Mouse (Mus musculus): ENCODE measurements around the gene Plekhg6. TPM values are rescaled to one million over a fixed set of nuclear protein-coding genes. Genes with fewer than 3 reads are reported as not detected.
A peak's percentile ranks its signal among the peaks of the same experiment; 100 is the strongest.

Gene Plekhg6
- polyA plus RNA-seq, 1 experiment from 2014 or later: 0.08 TPM

DNA sequence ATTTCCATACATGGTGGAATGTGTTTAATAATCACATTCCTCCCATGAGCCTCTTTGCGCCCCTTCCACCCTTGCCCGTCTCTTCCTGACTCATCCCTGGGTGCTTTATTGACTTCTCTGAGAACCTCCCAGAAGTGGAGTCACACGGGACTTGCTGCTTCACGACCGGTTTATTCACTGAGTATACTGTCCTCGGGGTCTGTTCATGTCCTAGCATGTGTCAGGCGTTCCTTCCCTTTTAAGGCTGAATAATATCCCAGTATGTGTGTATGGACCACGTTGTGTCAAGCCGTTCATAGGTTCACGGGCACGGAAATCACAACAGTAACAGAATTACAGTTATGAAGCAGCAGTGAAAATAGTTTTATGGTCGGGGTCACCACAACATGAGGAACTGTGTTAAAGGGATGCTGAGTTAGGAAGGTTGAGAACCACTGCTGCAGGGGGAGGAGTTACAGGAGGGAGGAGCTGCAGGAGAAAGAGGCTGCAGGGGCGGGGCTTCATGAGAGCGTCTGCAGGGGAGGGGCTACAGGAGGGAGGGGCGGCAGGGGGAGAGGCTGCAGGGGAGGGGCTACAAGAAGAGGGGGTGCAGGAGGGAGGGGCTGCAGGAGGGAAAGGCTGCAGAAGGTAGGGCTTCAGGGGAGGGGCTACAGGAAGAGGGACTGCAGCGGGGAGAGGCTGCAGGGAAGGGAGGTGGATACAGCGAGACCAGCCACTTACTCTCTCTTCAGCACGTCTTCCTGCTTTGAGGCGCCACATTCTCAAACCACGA, 41.6 kb upstream of the Plekhg6 start:
- Histone ChIP-seq H3K4me1 (ENCODE audit: control insufficient read depth, insufficient read depth, low read length) (peaks cover 8% of the 10 kb centered on the region), H3K4me2 (ENCODE audit: low read length) (peak overlapping the region; percentile 40), H3K36me3 (ENCODE audit: control insufficient read depth, insufficient read depth, low read length) (no peaks in the 10 kb centered on the region), H3K27ac (replicated peaks; ENCODE audit: low read depth, low read length) (no peak overlapping the region), H3K9me3 (ENCODE audit: control insufficient read depth, low read length) (no peaks in the 10 kb centered on the region), H3K27me3 (ENCODE audit: control insufficient read depth, insufficient read depth, low read length) (no peaks in the 10 kb centered on the region), H3K9ac (replicated peaks; ENCODE audit: low read length) (no peak overlapping the region), H3K4me3 (replicated peaks; ENCODE audit: low read depth, low read length) (no peak overlapping the region)
- no peak for ATAC-seq (ENCODE audit: low FRiP score, low TSS enrichment)
- DNase-seq: peak; percentile 55
- 22% methylated on average over 20 of the region's 20 CpGs for WGBS

DNA sequence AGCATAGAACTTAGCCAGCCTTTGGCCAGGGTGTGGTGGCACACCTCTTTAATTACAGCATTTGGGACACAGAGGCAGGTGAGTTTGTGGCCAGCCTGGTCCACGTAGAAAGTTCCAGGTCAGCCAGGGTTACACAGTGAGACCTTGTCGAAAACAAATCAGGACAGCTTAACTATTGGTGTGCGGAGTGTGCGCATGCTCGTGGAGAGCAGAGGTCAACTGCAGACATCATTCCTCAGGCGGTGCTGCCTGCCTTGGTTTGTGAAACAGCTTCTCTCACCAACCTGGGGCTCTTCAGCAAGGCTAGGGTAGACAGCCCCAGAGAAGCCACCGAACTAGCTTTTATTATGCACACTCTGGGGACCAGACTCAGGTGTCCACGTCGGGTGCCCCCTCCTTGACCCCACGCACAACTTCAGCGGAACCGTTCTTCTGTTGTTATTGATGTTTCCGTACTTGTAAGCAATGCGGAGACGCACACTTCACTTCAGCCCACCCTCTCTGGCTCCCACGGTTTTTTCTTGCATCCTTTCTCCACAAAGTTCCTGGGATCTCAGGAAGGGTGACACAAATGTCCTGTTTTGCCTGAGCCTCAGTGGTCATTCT, 40.0 kb upstream of the Plekhg6 start:
- H3K27ac ChIP-seq (replicated peaks; ENCODE audit: low read depth, low read length): no peak overlapping the region
- H3K27me3 ChIP-seq (ENCODE audit: control insufficient read depth, insufficient read depth, low read length): no peaks in the 10 kb centered on the region
- H3K9ac ChIP-seq (replicated peaks; ENCODE audit: low read length): no peak overlapping the region
- no peak for ATAC-seq (ENCODE audit: low FRiP score, low TSS enrichment)
- no peak for DNase-seq
- 79% methylated on average over 16 of the region's 16 CpGs for WGBS
- no peak overlapping the region for H3K4me3 ChIP-seq (replicated peaks; ENCODE audit: low read depth, low read length)
- H3K4me2 ChIP-seq (ENCODE audit: low read length): no peak overlapping the region
- H3K4me1 ChIP-seq (ENCODE audit: control insufficient read depth, insufficient read depth, low read length): peaks cover 4% of the 10 kb centered on the region
- no peaks in the 10 kb centered on the region for H3K9me3 ChIP-seq (ENCODE audit: control insufficient read depth, low read length)
- no peaks in the 10 kb centered on the region for H3K36me3 ChIP-seq (ENCODE audit: control insufficient read depth, insufficient read depth, low read length)

DNA sequence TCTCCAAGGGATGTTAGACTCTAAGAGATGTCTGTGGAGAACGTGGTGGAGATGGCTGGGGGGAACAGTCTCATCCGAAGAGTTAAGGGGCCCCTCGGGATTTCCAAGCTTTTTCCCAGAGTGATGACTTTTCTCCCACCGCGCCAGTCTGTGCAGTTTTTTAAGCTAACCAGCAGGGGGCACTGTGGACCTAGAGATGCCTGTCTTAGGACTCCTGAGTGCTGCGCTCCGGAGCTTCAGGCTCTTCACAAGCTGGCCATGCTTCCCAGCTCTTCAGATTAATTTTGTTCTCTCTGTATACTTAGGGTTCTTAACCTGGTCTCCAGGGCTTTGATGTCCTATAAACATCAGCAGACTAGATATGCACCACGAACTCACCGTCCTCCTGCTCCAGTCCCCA, 38.2 kb upstream of the Plekhg6 start:
- Histone ChIP-seq H3K4me3 (replicated peaks; ENCODE audit: low read depth, low read length) (no peak overlapping the region), H3K9ac (replicated peaks; ENCODE audit: low read length) (no peak overlapping the region), H3K27me3 (ENCODE audit: control insufficient read depth, insufficient read depth, low read length) (no peaks in the 10 kb centered on the region), H3K36me3 (ENCODE audit: control insufficient read depth, insufficient read depth, low read length) (no peaks in the 10 kb centered on the region), H3K4me1 (ENCODE audit: control insufficient read depth, insufficient read depth, low read length) (peaks cover 4% of the 10 kb centered on the region), H3K9me3 (ENCODE audit: control insufficient read depth, low read length) (no peaks in the 10 kb centered on the region), H3K27ac (replicated peaks; ENCODE audit: low read depth, low read length) (no peak overlapping the region), H3K4me2 (ENCODE audit: low read length) (no peak overlapping the region)
- ATAC-seq (ENCODE audit: low FRiP score, low TSS enrichment) (peak; percentile 64), DNase-seq (peak; percentile 92)
- WGBS: 11% methylated on average over 9 of the region's 9 CpGs

- Histone ChIP-seq H3K9me3 (ENCODE audit: control insufficient read depth, low read length) (no peaks in the 10 kb centered on the region), H3K4me3 (replicated peaks; ENCODE audit: low read depth, low read length) (no peak overlapping the region), H3K27ac (replicated peaks; ENCODE audit: low read depth, low read length) (no peak overlapping the region), H3K9ac (replicated peaks; ENCODE audit: low read length) (no peak overlapping the region), H3K4me2 (ENCODE audit: low read length) (no peak overlapping the region), H3K4me1 (ENCODE audit: control insufficient read depth, insufficient read depth, low read length) (no peaks in the 10 kb centered on the region), H3K27me3 (ENCODE audit: control insufficient read depth, insufficient read depth, low read length) (no peaks in the 10 kb centered on the region), H3K36me3 (ENCODE audit: control insufficient read depth, insufficient read depth, low read length) (no peaks in the 10 kb centered on the region)
- ATAC-seq (ENCODE audit: low FRiP score, low TSS enrichment): no peak
- DNase-seq: no peak
- 82% methylated on average over 9 of the region's 9 CpGs for WGBS
Measured at GRCm38 (mm10) chr6:125413326-125413725, 32.7 kb upstream of the Plekhg6 start.

DNA sequence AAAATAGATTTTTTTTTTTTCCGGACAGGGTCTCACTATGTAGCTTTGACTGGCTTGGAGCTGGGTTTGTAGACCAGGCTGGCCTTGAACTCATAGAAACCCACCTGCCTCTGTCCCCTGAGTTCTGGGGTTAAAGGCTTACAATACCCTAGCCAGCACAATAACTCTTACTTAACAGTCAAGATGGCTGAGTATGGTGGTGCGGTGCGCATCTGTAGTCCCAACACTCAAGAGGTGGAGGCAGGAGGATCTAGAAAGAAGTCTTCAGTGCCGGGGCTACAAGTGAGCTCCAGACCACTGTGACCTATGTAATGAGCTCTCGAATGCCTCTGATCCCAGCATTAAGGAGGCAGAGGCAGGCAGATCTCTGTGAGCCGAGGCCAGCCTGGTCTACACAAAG, 31.1 kb upstream of the Plekhg6 start:
- 97% methylated on average over 6 of the region's 6 CpGs for WGBS
- ATAC-seq (ENCODE audit: low FRiP score, low TSS enrichment) (no peak), DNase-seq (no peak)
- Histone ChIP-seq H3K4me3 (replicated peaks; ENCODE audit: low read depth, low read length) (no peak overlapping the region), H3K27ac (replicated peaks; ENCODE audit: low read depth, low read length) (no peak overlapping the region), H3K27me3 (ENCODE audit: control insufficient read depth, insufficient read depth, low read length) (no peaks in the 10 kb centered on the region), H3K4me2 (ENCODE audit: low read length) (no peak overlapping the region), H3K4me1 (ENCODE audit: control insufficient read depth, insufficient read depth, low read length) (no peaks in the 10 kb centered on the region), H3K9ac (replicated peaks; ENCODE audit: low read length) (no peak overlapping the region), H3K36me3 (ENCODE audit: control insufficient read depth, insufficient read depth, low read length) (no peaks in the 10 kb centered on the region), H3K9me3 (ENCODE audit: control insufficient read depth, low read length) (no peaks in the 10 kb centered on the region)

DNA sequence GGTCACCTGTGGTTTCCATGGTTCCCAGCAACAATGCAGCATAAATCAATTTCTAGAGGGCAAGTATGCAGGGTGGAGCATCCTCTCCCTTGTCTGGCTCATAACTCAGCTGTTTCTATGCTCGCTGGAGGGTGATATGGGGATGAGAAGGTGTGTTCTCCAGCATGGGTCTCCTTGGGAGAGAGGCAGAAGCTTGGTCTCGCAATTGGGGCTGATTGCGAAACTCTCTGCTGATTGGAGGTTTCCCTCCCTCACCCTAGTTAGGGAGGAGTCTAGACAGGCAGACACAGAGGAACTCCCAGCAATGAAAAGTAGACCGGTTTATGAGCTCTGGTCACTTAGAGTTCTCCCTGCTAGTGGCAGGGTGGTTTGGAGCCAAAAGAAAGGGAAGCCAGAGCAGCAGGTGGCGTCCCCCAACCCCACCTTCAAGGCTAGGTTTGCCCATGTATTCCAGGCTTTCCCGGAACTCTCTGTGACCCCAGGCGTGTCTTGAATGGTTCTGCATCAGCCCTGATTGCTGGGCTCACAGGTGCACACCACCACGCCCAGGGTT, 30.5 kb upstream of the Plekhg6 start:
- H3K9ac ChIP-seq (replicated peaks; ENCODE audit: low read length): no peak overlapping the region
- no peak overlapping the region for H3K27ac ChIP-seq (replicated peaks; ENCODE audit: low read depth, low read length)
- H3K4me1 ChIP-seq (ENCODE audit: control insufficient read depth, insufficient read depth, low read length): no peaks in the 10 kb centered on the region
- no peaks in the 10 kb centered on the region for H3K27me3 ChIP-seq (ENCODE audit: control insufficient read depth, insufficient read depth, low read length)
- DNase-seq (no peak), ATAC-seq (ENCODE audit: low FRiP score, low TSS enrichment) (no peak)
- no peaks in the 10 kb centered on the region for H3K9me3 ChIP-seq (ENCODE audit: control insufficient read depth, low read length)
- H3K4me2 ChIP-seq (ENCODE audit: low read length): no peak overlapping the region
- WGBS: 73% methylated on average over 8 of the region's 8 CpGs
- no peaks in the 10 kb centered on the region for H3K36me3 ChIP-seq (ENCODE audit: control insufficient read depth, insufficient read depth, low read length)
- no peak overlapping the region for H3K4me3 ChIP-seq (replicated peaks; ENCODE audit: low read depth, low read length)

DNA sequence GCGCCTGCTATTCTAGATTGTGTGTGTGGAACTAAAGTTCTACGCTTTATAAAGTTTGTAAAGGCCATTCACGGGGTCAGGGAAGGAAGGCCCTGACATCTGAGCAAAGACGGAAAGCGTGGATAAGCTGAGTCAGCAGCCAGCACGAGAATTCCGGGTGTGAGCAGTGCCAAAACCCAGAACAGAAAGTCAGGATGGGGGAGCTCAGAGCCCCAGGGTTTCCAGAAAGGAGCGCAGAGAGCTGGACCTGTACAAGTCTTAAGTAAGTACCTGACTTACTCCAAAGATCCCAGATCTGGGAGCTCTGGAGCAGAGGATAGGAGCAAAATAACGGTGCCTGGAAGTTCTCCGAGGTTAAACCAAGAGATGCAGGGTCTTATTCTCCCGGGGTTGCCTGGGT, 30.0 kb upstream of the Plekhg6 start:
- H3K36me3 ChIP-seq (ENCODE audit: control insufficient read depth, insufficient read depth, low read length): no peaks in the 10 kb centered on the region
- DNase-seq: no peak
- H3K4me3 ChIP-seq (replicated peaks; ENCODE audit: low read depth, low read length): no peak overlapping the region
- 75% methylated on average over 11 of the region's 11 CpGs for WGBS
- H3K9me3 ChIP-seq (ENCODE audit: control insufficient read depth, low read length): no peaks in the 10 kb centered on the region
- ATAC-seq (ENCODE audit: low FRiP score, low TSS enrichment): no peak
- H3K4me2 ChIP-seq (ENCODE audit: low read length): no peak overlapping the region
- H3K27me3 ChIP-seq (ENCODE audit: control insufficient read depth, insufficient read depth, low read length): no peaks in the 10 kb centered on the region
- H3K27ac ChIP-seq (replicated peaks; ENCODE audit: low read depth, low read length): no peak overlapping the region
- H3K9ac ChIP-seq (replicated peaks; ENCODE audit: low read length): no peak overlapping the region
- H3K4me1 ChIP-seq (ENCODE audit: control insufficient read depth, insufficient read depth, low read length): no peaks in the 10 kb centered on the region

GRCm38 (mm10) chr6:125407657-125408056, 27.1 kb upstream of the Plekhg6 start:
- Histone ChIP-seq H3K27me3 (ENCODE audit: control insufficient read depth, insufficient read depth, low read length) (no peaks in the 10 kb centered on the region), H3K4me2 (ENCODE audit: low read length) (no peak overlapping the region), H3K9me3 (ENCODE audit: control insufficient read depth, low read length) (no peaks in the 10 kb centered on the region), H3K4me1 (ENCODE audit: control insufficient read depth, insufficient read depth, low read length) (no peaks in the 10 kb centered on the region), H3K27ac (replicated peaks; ENCODE audit: low read depth, low read length) (no peak overlapping the region), H3K9ac (replicated peaks; ENCODE audit: low read length) (no peak overlapping the region), H3K36me3 (ENCODE audit: control insufficient read depth, insufficient read depth, low read length) (no peaks in the 10 kb centered on the region), H3K4me3 (replicated peaks; ENCODE audit: low read depth, low read length) (no peak overlapping the region)
- no peak for DNase-seq
- 94% methylated on average over 10 of the region's 10 CpGs for WGBS
- ATAC-seq (ENCODE audit: low FRiP score, low TSS enrichment): no peak

- WGBS: 88% methylated on average over 7 of the region's 7 CpGs
- DNase-seq (no peak), ATAC-seq (ENCODE audit: low FRiP score, low TSS enrichment) (no peak)
- no peak overlapping the region for H3K27ac ChIP-seq (replicated peaks; ENCODE audit: low read depth, low read length)
- no peaks in the 10 kb centered on the region for H3K27me3 ChIP-seq (ENCODE audit: control insufficient read depth, insufficient read depth, low read length)
- H3K4me2 ChIP-seq (ENCODE audit: low read length): no peak overlapping the region
- no peak overlapping the region for H3K4me3 ChIP-seq (replicated peaks; ENCODE audit: low read depth, low read length)
- H3K9ac ChIP-seq (replicated peaks; ENCODE audit: low read length): no peak overlapping the region
- H3K4me1 ChIP-seq (ENCODE audit: control insufficient read depth, insufficient read depth, low read length): no peaks in the 10 kb centered on the region
- no peaks in the 10 kb centered on the region for H3K9me3 ChIP-seq (ENCODE audit: control insufficient read depth, low read length)
- no peaks in the 10 kb centered on the region for H3K36me3 ChIP-seq (ENCODE audit: control insufficient read depth, insufficient read depth, low read length)
Measured at GRCm38 (mm10) chr6:125407224-125407623, 26.6 kb upstream of the Plekhg6 start.

Measured in midbrain, embryonic 14.5 days (tissue).